Comparison of ENCODE assay signal across 8 mouse cellular contexts in the genomic region with DNA sequence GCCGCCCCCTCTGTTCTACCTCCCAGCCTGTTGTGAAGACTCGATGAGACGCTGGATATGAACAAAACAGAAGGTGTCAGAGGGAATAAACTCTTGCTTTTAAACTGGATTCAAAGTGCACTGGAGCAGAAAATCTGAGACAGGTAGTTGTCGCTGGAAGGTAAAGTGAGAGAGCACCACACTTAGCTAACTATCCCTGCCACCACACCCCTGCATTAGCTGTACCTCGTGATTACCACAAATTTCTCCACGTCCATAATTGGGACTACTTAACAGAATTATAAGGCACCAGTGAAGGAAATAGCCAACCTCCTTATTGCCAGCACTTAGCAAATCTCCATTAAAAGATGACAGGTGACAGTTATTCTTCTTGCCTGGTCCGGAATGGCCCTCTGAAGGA. TPM values are rescaled to one million over a fixed set of nuclear protein-coding genes. Genes with fewer than 3 reads are reported as not detected.
A peak's percentile ranks its signal among the peaks of the same experiment; 100 is the strongest.
DNase-seq lines count a peak whose midpoint lies in the region; ATAC-seq and TF ChIP-seq lines count a peak whose summit lies in the region.

No protein-coding gene starts in this region.

- H3K4me2 ChIP-seq in lung, embryonic 14.5 days = peak overlapping the region; percentile 78
- peak overlapping the region; percentile 74 for H3K4me2 ChIP-seq in embryonic facial prominence, embryonic 14.5 days (ENCODE audit: low read depth, low read length)
- peak overlapping the region; percentile 94 for H3K4me2 ChIP-seq in neural tube, embryonic 15.5 days

- peak overlapping the region; percentile 79 for H3K9ac ChIP-seq in lung, embryonic 14.5 days
- peak overlapping the region; percentile 86 for H3K9ac ChIP-seq in embryonic facial prominence, embryonic 14.5 days (ENCODE audit: low read depth, low read length)
- H3K9ac ChIP-seq in neural tube, embryonic 15.5 days (replicated peaks) = peak overlapping the region; percentile 74

- 20% methylated on average over 7 of the region's 7 CpGs for WGBS in lung, embryonic 14.5 days
- WGBS in embryonic facial prominence, embryonic 14.5 days = 18% methylated on average over 7 of the region's 7 CpGs
- WGBS in limb, embryonic 10.5 days = 27% methylated on average over 7 of the region's 7 CpGs
- 25% methylated on average over 7 of the region's 7 CpGs for WGBS in neural tube, embryonic 15.5 days

- no peaks in the 10 kb centered on the region for H3K27me3 ChIP-seq in lung, embryonic 14.5 days (ENCODE audit: insufficient read depth, low read length)
- no peaks in the 10 kb centered on the region for H3K27me3 ChIP-seq in embryonic facial prominence, embryonic 14.5 days (replicated peaks; ENCODE audit: control insufficient read depth, insufficient read depth, low read length)
- no peaks in the 10 kb centered on the region for H3K27me3 ChIP-seq in limb, embryonic 10.5 days (ENCODE audit: low read depth, poor library complexity, severe bottlenecking)
- no peaks in the 10 kb centered on the region for H3K27me3 ChIP-seq in neural tube, embryonic 15.5 days (replicated peaks)

- ATAC-seq in lung, embryonic 14.5 days (ENCODE audit: insufficient read depth) = no peak
- ATAC-seq in embryonic facial prominence, embryonic 14.5 days (ENCODE audit: low read depth) = 0 out of 2 replicates have a peak, but pooled peaks have one; percentile 2
- ATAC-seq in neural tube, embryonic 15.5 days (ENCODE audit: low FRiP score) = no peak
- ATAC-seq in activated CD4-positive, CD25-positive, alpha-beta regulatory T cell, adult 4 months = no peak

- no peak overlapping the region for H3K27ac ChIP-seq in lung, embryonic 14.5 days (ENCODE audit: low read depth)
- no peak overlapping the region for H3K27ac ChIP-seq in embryonic facial prominence, embryonic 14.5 days (replicated peaks; ENCODE audit: low read depth, low read length)
- H3K27ac ChIP-seq in limb, embryonic 10.5 days = peak overlapping the region; percentile 91
- no peak overlapping the region for H3K27ac ChIP-seq in neural tube, embryonic 15.5 days (replicated peaks)

- DNase-seq in lung, embryonic 14.5 days = no peak
- DNase-seq in lung, adult 18-20 months = no peak
- no peak for DNase-seq in embryonic facial prominence, embryonic 14.5 days (ENCODE audit: low spot score)
- DNase-seq in limb, embryonic 10.5 days (ENCODE audit: low spot score) = no peak
- DNase-seq in urinary bladder, postnatal 25 days (ENCODE audit: low spot score) = no peak
- DNase-seq in urinary bladder, postnatal 14 days (ENCODE audit: low spot score) = no peak

- no peak for TF ChIP-seq CTCF in lung, embryonic 14.5 days (IDR thresholded peaks at IDR 0.05; ENCODE audit: low read depth)

- H3K36me3 ChIP-seq in lung, embryonic 14.5 days (ENCODE audit: insufficient read depth) = peaks cover 27% of the 10 kb centered on the region
- H3K36me3 ChIP-seq in embryonic facial prominence, embryonic 14.5 days (ENCODE audit: control insufficient read depth, insufficient read depth, low read length) = peaks cover 22% of the 10 kb centered on the region; the same call in 1 of the 2 replicates
- H3K36me3 ChIP-seq in limb, embryonic 10.5 days = peaks cover 52% of the 10 kb centered on the region
- peaks cover 8% of the 10 kb centered on the region; the same call in 1 of the 2 replicates for H3K36me3 ChIP-seq in neural tube, embryonic 15.5 days

- peak overlapping the region; percentile 75 for H3K4me3 ChIP-seq in lung, embryonic 14.5 days (ENCODE audit: low read depth, low read length)
- peak overlapping the region; percentile 86 for H3K4me3 ChIP-seq in embryonic facial prominence, embryonic 14.5 days (ENCODE audit: low read depth, low read length)
- H3K4me3 ChIP-seq in limb, embryonic 10.5 days = peak overlapping the region; percentile 91
- H3K4me3 ChIP-seq in neural tube, embryonic 15.5 days (replicated peaks) = peak overlapping the region; percentile 93

- H3K9me3 ChIP-seq in lung, embryonic 14.5 days (ENCODE audit: low read depth, low read length) = no peaks in the 10 kb centered on the region
- no peaks in the 10 kb centered on the region for H3K9me3 ChIP-seq in embryonic facial prominence, embryonic 14.5 days (ENCODE audit: control insufficient read depth, low read length)
- no peaks in the 10 kb centered on the region for H3K9me3 ChIP-seq in limb, embryonic 10.5 days (replicated peaks)
- H3K9me3 ChIP-seq in neural tube, embryonic 15.5 days (replicated peaks) = no peaks in the 10 kb centered on the region

- H3K4me1 ChIP-seq in lung, embryonic 14.5 days (ENCODE audit: insufficient read depth) = peaks cover 8% of the 10 kb centered on the region
- H3K4me1 ChIP-seq in embryonic facial prominence, embryonic 14.5 days (ENCODE audit: control insufficient read depth, insufficient read depth, low read length) = peaks cover 16% of the 10 kb centered on the region
- peaks cover 25% of the 10 kb centered on the region for H3K4me1 ChIP-seq in limb, embryonic 10.5 days
- peaks cover 19% of the 10 kb centered on the region for H3K4me1 ChIP-seq in neural tube, embryonic 15.5 days

RNA-seq across cellular contexts. Expression of a gene that starts 0.6 kb away (rescaled TPM):
- polyA plus RNA-seq in lung, embryonic 14.5 days (2014; fragmentation: Nextera tagmentation; extraction: Ambion mirVana) = 17.8 and 22.1 TPM in 2 replicates
- 10.4 and 14.0 TPM in 2 replicates for polyA plus RNA-seq in embryonic facial prominence, embryonic 14.5 days (2014; fragmentation: Nextera tagmentation; extraction: Ambion mirVana)
- 16.9 and 21.0 TPM in 2 replicates for polyA plus RNA-seq in limb, embryonic 10.5 days (2016; fragmentation: Nextera tagmentation; extraction: Ambion mirVana)
- polyA plus RNA-seq in neural tube, embryonic 15.5 days (2015; fragmentation: Nextera tagmentation; extraction: Ambion mirVana) = 1.9 and 3.1 TPM in 2 replicates
- polyA plus RNA-seq in activated CD4-positive, CD25-positive, alpha-beta regulatory T cell, adult 4 months (2017; shearing (Covaris generic)) = 1 to 10 TPM; 4.4 to 5.1 TPM

RNA-seq across cellular contexts. Expression of a gene that starts 0.6 kb away (rescaled TPM):
- 104 and 109 TPM in 2 replicates for polyA plus RNA-seq in lung, embryonic 14.5 days (2014; fragmentation: Nextera tagmentation; extraction: Ambion mirVana)
- 64.9 and 76.5 TPM in 2 replicates for polyA plus RNA-seq in embryonic facial prominence, embryonic 14.5 days (2014; fragmentation: Nextera tagmentation; extraction: Ambion mirVana)
- polyA plus RNA-seq in limb, embryonic 10.5 days (2016; fragmentation: Nextera tagmentation; extraction: Ambion mirVana) = 117 and 124 TPM in 2 replicates
- 20.6 and 32.6 TPM in 2 replicates for polyA plus RNA-seq in neural tube, embryonic 15.5 days (2015; fragmentation: Nextera tagmentation; extraction: Ambion mirVana)
- 10 to 100 TPM; 37.7 to 48.6 TPM for polyA plus RNA-seq in activated CD4-positive, CD25-positive, alpha-beta regulatory T cell, adult 4 months (2017; shearing (Covaris generic))

RNA-seq across cellular contexts. Expression of a gene that starts 54.7 kb away (rescaled TPM):
- polyA plus RNA-seq in lung, embryonic 14.5 days (2014; fragmentation: Nextera tagmentation; extraction: Ambion mirVana) = 55.6 and 60.4 TPM in 2 replicates
- polyA plus RNA-seq in embryonic facial prominence, embryonic 14.5 days (2014; fragmentation: Nextera tagmentation; extraction: Ambion mirVana) = 65.5 and 65.9 TPM in 2 replicates
- 50.8 and 53.2 TPM in 2 replicates for polyA plus RNA-seq in limb, embryonic 10.5 days (2016; fragmentation: Nextera tagmentation; extraction: Ambion mirVana)
- 41.3 and 47.5 TPM in 2 replicates for polyA plus RNA-seq in neural tube, embryonic 15.5 days (2015; fragmentation: Nextera tagmentation; extraction: Ambion mirVana)
- polyA plus RNA-seq in activated CD4-positive, CD25-positive, alpha-beta regulatory T cell, adult 4 months (2017; shearing (Covaris generic)) = 100 to 1,000 TPM; 111 to 120 TPM

RNA-seq across cellular contexts. Expression of a gene that starts 55.3 kb away (rescaled TPM):
- 0.66 and 0.74 TPM in 2 replicates for polyA plus RNA-seq in lung, embryonic 14.5 days (2014; fragmentation: Nextera tagmentation; extraction: Ambion mirVana)
- polyA plus RNA-seq in embryonic facial prominence, embryonic 14.5 days (2014; fragmentation: Nextera tagmentation; extraction: Ambion mirVana) = 0.75 and 1.2 TPM in 2 replicates
- 0.70 and 1.1 TPM in 2 replicates for polyA plus RNA-seq in limb, embryonic 10.5 days (2016; fragmentation: Nextera tagmentation; extraction: Ambion mirVana)
- 0.31 TPM in 1 of 2 replicates, not detected in the other for polyA plus RNA-seq in neural tube, embryonic 15.5 days (2015; fragmentation: Nextera tagmentation; extraction: Ambion mirVana)
- polyA plus RNA-seq in activated CD4-positive, CD25-positive, alpha-beta regulatory T cell, adult 4 months (2017; shearing (Covaris generic)) = not detected
